Mouse (Mus musculus) erythroblast, embryonic 14.5 days (primary cell): ENCODE measurements around the gene Gsk3a. TPM values are rescaled to one million over a fixed set of nuclear protein-coding genes. Genes with fewer than 3 reads are reported as not detected.

ENCODE experiments used
- H3K27me3 ChIP-seq: 2 replicates; pipeline ENCODE4 v1.6.1; 2012; ENCODE audit warnings: inconsistent platforms; ENCODE audit not compliant: control insufficient read depth
- H3K36me3 ChIP-seq: 2 replicates; pipeline ENCODE4 v1.6.1; 2012; ENCODE audit warnings: mild to moderate bottlenecking, inconsistent platforms; ENCODE audit not compliant: control insufficient read depth
- H3K4me1 ChIP-seq: 2 replicates; pipeline ENCODE4 v1.6.1; 2012; ENCODE audit warnings: inconsistent platforms; ENCODE audit not compliant: control insufficient read depth
- H3K4me3 ChIP-seq: replicated peaks from 2 replicates; pipeline ENCODE3; 2012; ENCODE audit warnings: moderate library complexity, mild to moderate bottlenecking, inconsistent platforms
- H3K9me3 ChIP-seq: 2 replicates; pipeline ENCODE4 v1.6.1; 2012; ENCODE audit warnings: low read length, inconsistent platforms, mixed read lengths; ENCODE audit not compliant: control insufficient read depth
- GATA1 ChIP-seq: IDR thresholded peaks from 2 replicates; pipeline ENCODE4 v1.6.1; 2012; ENCODE audit warnings: low read length, inconsistent platforms, mixed read lengths
- TAL1 ChIP-seq: IDR thresholded peaks from 3 replicates; pipeline ENCODE4 v1.6.1; 2012; ENCODE audit warnings: low read length, inconsistent platforms, mixed read lengths
- polyA plus RNA-seq: library from polyadenylated mRNA; stranded (reverse); fragments of >175 nt; gene quantifications from 2 replicates; pipeline ENCODE4 v1.2.3, GENCODE M21; 2012

Gsk3a gene
- polyA plus RNA-seq, 1 experiment, result 30.9 TPM

GRCm38 (mm10) chr7:25281166-25281733 lies 43.6 kb upstream of the Gsk3a start:
- Histone ChIP-seq H3K4me1 (peaks cover 87% of the 10 kb centered on the region), H3K4me3 (peak overlapping the region; percentile 72)

GRCm38 (mm10) chr7:25279861-25280791 lies 42.5 kb upstream of the Gsk3a start:
- H3K4me1 ChIP-seq, result peaks cover 92% of the 10 kb centered on the region
- TF ChIP-seq TAL1, result no peak
- no peak for TF ChIP-seq GATA1
- H3K4me3 ChIP-seq, result peak overlapping the region; percentile 74

More at GRCm38 (mm10) chr7:25281166-25281733, 43.6 kb upstream of the Gsk3a start:
- Histone ChIP-seq H3K27me3 (no peaks in the 10 kb centered on the region), H3K9me3 (no peaks in the 10 kb centered on the region), H3K36me3 (peaks cover 43% of the 10 kb centered on the region)
- TF ChIP-seq GATA1, result no peak
- no peak for TF ChIP-seq TAL1

GRCm38 (mm10) chr7:25279076-25279860 lies 41.6 kb upstream of the Gsk3a start:
- Histone ChIP-seq H3K27me3 (no peaks in the 10 kb centered on the region), H3K36me3 (peaks cover 41% of the 10 kb centered on the region), H3K9me3 (no peaks in the 10 kb centered on the region), H3K4me3 (peak overlapping the region; percentile 74), H3K4me1 (peaks cover 92% of the 10 kb centered on the region)
- no peak for TF ChIP-seq TAL1
- TF ChIP-seq GATA1, result no peak

More at GRCm38 (mm10) chr7:25279861-25280791, 42.5 kb upstream of the Gsk3a start:
- Histone ChIP-seq H3K36me3 (peaks cover 43% of the 10 kb centered on the region), H3K9me3 (no peaks in the 10 kb centered on the region), H3K27me3 (no peaks in the 10 kb centered on the region)

- Histone ChIP-seq H3K4me1 (peaks cover 92% of the 10 kb centered on the region), H3K27me3 (no peaks in the 10 kb centered on the region), H3K9me3 (no peaks in the 10 kb centered on the region), H3K36me3 (peaks cover 42% of the 10 kb centered on the region), H3K4me3 (peak overlapping the region; percentile 74)
- peak; percentile 38 for TF ChIP-seq GATA1
- no peak for TF ChIP-seq TAL1
These were observed 40.9 kb upstream of the Gsk3a start for GRCm38 (mm10) chr7:25278341-25279075.

GRCm38 (mm10) chr7:25277998-25278340 lies 40.3 kb upstream of the Gsk3a start:
- Histone ChIP-seq H3K4me1 (peaks cover 92% of the 10 kb centered on the region), H3K27me3 (no peaks in the 10 kb centered on the region), H3K4me3 (peak overlapping the region; percentile 74), H3K36me3 (peaks cover 47% of the 10 kb centered on the region), H3K9me3 (no peaks in the 10 kb centered on the region)
- TF ChIP-seq TAL1, result no peak
- TF ChIP-seq GATA1, result no peak

GRCm38 (mm10) chr7:25277405-25277804 lies 39.8 kb upstream of the Gsk3a start:
- no peak for TF ChIP-seq GATA1
- TF ChIP-seq TAL1, result no peak
- H3K27me3 ChIP-seq, result no peaks in the 10 kb centered on the region
- H3K4me1 ChIP-seq, result peaks cover 93% of the 10 kb centered on the region
- H3K4me3 ChIP-seq, result peak overlapping the region; percentile 74
- H3K9me3 ChIP-seq, result no peaks in the 10 kb centered on the region
- peaks cover 52% of the 10 kb centered on the region for H3K36me3 ChIP-seq

- Histone ChIP-seq H3K36me3 (peaks cover 69% of the 10 kb centered on the region), H3K4me3 (peak overlapping the region; percentile 4), H3K27me3 (no peaks in the 10 kb centered on the region), H3K9me3 (no peaks in the 10 kb centered on the region), H3K4me1 (peaks cover 100% of the 10 kb centered on the region)
- TF ChIP-seq TAL1 (no peak), GATA1 (no peak)
These were observed 38.1 kb upstream of the Gsk3a start for GRCm38 (mm10) chr7:25275555-25276298.

- Histone ChIP-seq H3K36me3 (peaks cover 72% of the 10 kb centered on the region), H3K9me3 (no peaks in the 10 kb centered on the region), H3K27me3 (no peaks in the 10 kb centered on the region), H3K4me1 (peaks cover 100% of the 10 kb centered on the region), H3K4me3 (peak overlapping the region; percentile 54)
- no peak for TF ChIP-seq TAL1
- TF ChIP-seq GATA1, result no peak
These were observed 37.3 kb upstream of the Gsk3a start for GRCm38 (mm10) chr7:25274996-25275395.
